ENCODE assay signal across 13 mouse cellular contexts in genomic region chr9:94856093-94856492, GRCm38 (mm10).
"Had no signal": no experiment of that assay in that cellular context is flagged by ENCODE, and none has a peak within 500 bp of the region (broad histone marks: within the 10 kb centered on the region; RNA-seq: fewer than 3 reads in every experiment).

No protein-coding gene starts in this region.

- H3K9ac ChIP-seq: limb, embryonic 13.5 days; liver, embryonic 14.5 days; neural tube, embryonic 15.5 days had no signal

- DNase-seq: kidney, adult 8-10 months; kidney, postnatal 25 days; layer of hippocampus, adult 9-11 months; left cerebral cortex, postnatal 4 days; lung, adult 18-20 months; thymus, adult 18-20 months; thymus, postnatal 14 days had no signal

- H3K4me1 ChIP-seq: limb, embryonic 13.5 days; neural tube, embryonic 15.5 days had no signal

- H3K27ac ChIP-seq: limb, embryonic 13.5 days; liver, embryonic 14.5 days; neural tube, embryonic 15.5 days had no signal

- ATAC-seq: inflammation-experienced regulatory T-cells, adult 6 months; intestine, postnatal 0 days had no signal

- H3K4me2 ChIP-seq: limb, embryonic 13.5 days; neural tube, embryonic 15.5 days had no signal

- H3K4me3 ChIP-seq: limb, embryonic 13.5 days; myocyte; neural tube, embryonic 15.5 days had no signal

- H3K36me3 ChIP-seq: limb, embryonic 13.5 days; neural tube, embryonic 15.5 days had no signal

- H3K9me3 ChIP-seq: limb, embryonic 13.5 days; neural tube, embryonic 15.5 days had no signal

- H3K27me3 ChIP-seq: limb, embryonic 13.5 days; neural tube, embryonic 15.5 days had no signal
